Mouse (Mus musculus): ENCODE data around the gene Gstm1. TPM values are rescaled to one million over a fixed set of nuclear protein-coding genes. Genes with fewer than 3 reads are reported as not detected.

The Gstm1 gene
- polyA plus RNA-seq, 1 experiment = 0.26 TPM

- no peak for TF ChIP-seq GATA1 (IDR thresholded peaks at IDR 0.05; ENCODE audit: low read length)
Measured at GRCm38 (mm10) chr3:107977691-107978090, 40.1 kb downstream of the Gstm1 start.

GRCm38 (mm10) chr3:107974237-107974636 is 43.5 kb downstream of the Gstm1 start:
- no peak for TF ChIP-seq GATA1 (IDR thresholded peaks at IDR 0.05; ENCODE audit: low read length)

- no peak for TF ChIP-seq GATA1 (IDR thresholded peaks at IDR 0.05; ENCODE audit: low read length)
Measured at GRCm38 (mm10) chr3:107972070-107972469, 45.7 kb downstream of the Gstm1 start.

GRCm38 (mm10) chr3:107968724-107969395 is 48.9 kb downstream of the Gstm1 start, which contains the start of gene Gstm3:
Gene Gstm3, minus strand, starts transcription at chr3:107969283.
- TF ChIP-seq GATA1 (IDR thresholded peaks at IDR 0.05; ENCODE audit: low read length) = no peak

- TF ChIP-seq GATA1 (IDR thresholded peaks at IDR 0.05; ENCODE audit: low read length) = no peak
Measured at GRCm38 (mm10) chr3:107966631-107967030, 51.1 kb downstream of the Gstm1 start.

- TF ChIP-seq GATA1 (IDR thresholded peaks at IDR 0.05; ENCODE audit: low read length) = no peak
Measured at GRCm38 (mm10) chr3:107965592-107965991, 52.2 kb downstream of the Gstm1 start.

GRCm38 (mm10) chr3:107964656-107965308 is 53.0 kb downstream of the Gstm1 start:
- TF ChIP-seq GATA1 (IDR thresholded peaks at IDR 0.05; ENCODE audit: low read length) = no peak

- TF ChIP-seq GATA1 (IDR thresholded peaks at IDR 0.05; ENCODE audit: low read length) = no peak
Measured at GRCm38 (mm10) chr3:107964026-107964425, 53.7 kb downstream of the Gstm1 start.

Other genes with a start within 250 kb of the Gstm1 start
- gene Eps8l3, start 140.7 kb downstream of the Gstm1 start, polyA plus RNA-seq (2012) = not detected in 2 replicates
- not detected in 2 replicates for gene Gstm5, start 122.2 kb downstream of the Gstm1 start, polyA plus RNA-seq (2012)
- gene Gstm7, start 86.2 kb downstream of the Gstm1 start, polyA plus RNA-seq (2012) = not detected in 2 replicates
- gene Gstm6, start 74.2 kb downstream of the Gstm1 start, polyA plus RNA-seq (2012) = not detected in 2 replicates
- gene Gstm3, start 48.7 kb downstream of the Gstm1 start, polyA plus RNA-seq (2012) = not detected in 2 replicates
- gene Gstm2, start 31.5 kb downstream of the Gstm1 start, polyA plus RNA-seq (2012) = not detected in 2 replicates
- not detected in 2 replicates for gene Gstm4, start 26.9 kb upstream of the Gstm1 start, polyA plus RNA-seq (2012)
- gene Ampd2, start 68.7 kb upstream of the Gstm1 start, polyA plus RNA-seq (2012) = 275 and 347 TPM in 2 replicates
- 0.23 and 0.65 TPM in 2 replicates for gene Gnat2, start 74.8 kb upstream of the Gstm1 start, polyA plus RNA-seq (2012)
- gene Gnai3, start 128.2 kb upstream of the Gstm1 start, polyA plus RNA-seq (2012) = 28.4 and 45.9 TPM in 2 replicates
- not detected in 2 replicates for gene Gpr61, start 136.9 kb upstream of the Gstm1 start, polyA plus RNA-seq (2012)
- 1.8 TPM in 2 replicates for gene Amigo1, start 168.4 kb upstream of the Gstm1 start, polyA plus RNA-seq (2012)
- 2.4 and 3.0 TPM in 2 replicates for gene Cyb561d1, start 183.2 kb upstream of the Gstm1 start, polyA plus RNA-seq (2012)
- gene Atxn7l2, start 193.0 kb upstream of the Gstm1 start, polyA plus RNA-seq (2012) = 21.6 and 23.2 TPM in 2 replicates
- gene Sypl2, start 208.7 kb upstream of the Gstm1 start, polyA plus RNA-seq (2012) = not detected in 2 replicates
- gene Psma5, start 239.0 kb upstream of the Gstm1 start, polyA plus RNA-seq (2012) = 4.1 and 5.1 TPM in 2 replicates